Mouse (Mus musculus) urinary bladder, postnatal 10 days (tissue): ENCODE data around the gene C1qb.

ENCODE experiments used
- DNase-seq: peaks from one replicate; pipeline ENCODE4 v3.0.0; 2022; ENCODE audit warnings: low spot score

C1qb gene

GRCm38 (mm10) chr4:136886101-136886500, at the start of gene C1qb:
TSS of gene C1qb (minus strand) at chr4:136886187.
- no peak for DNase-seq

GRCm38 (mm10) chr4:136934746-136935613, 49.0 kb upstream of the C1qb start:
- DNase-seq, result no peak

GRCm38 (mm10) chr4:136930474-136930873, 44.5 kb upstream of the C1qb start:
- DNase-seq, result no peak

GRCm38 (mm10) chr4:136928928-136929327, 42.9 kb upstream of the C1qb start:
- no peak for DNase-seq

GRCm38 (mm10) chr4:136925804-136926203, 39.8 kb upstream of the C1qb start:
- DNase-seq, result no peak

GRCm38 (mm10) chr4:136924529-136924928, 38.5 kb upstream of the C1qb start:
- DNase-seq, result no peak

DNA sequence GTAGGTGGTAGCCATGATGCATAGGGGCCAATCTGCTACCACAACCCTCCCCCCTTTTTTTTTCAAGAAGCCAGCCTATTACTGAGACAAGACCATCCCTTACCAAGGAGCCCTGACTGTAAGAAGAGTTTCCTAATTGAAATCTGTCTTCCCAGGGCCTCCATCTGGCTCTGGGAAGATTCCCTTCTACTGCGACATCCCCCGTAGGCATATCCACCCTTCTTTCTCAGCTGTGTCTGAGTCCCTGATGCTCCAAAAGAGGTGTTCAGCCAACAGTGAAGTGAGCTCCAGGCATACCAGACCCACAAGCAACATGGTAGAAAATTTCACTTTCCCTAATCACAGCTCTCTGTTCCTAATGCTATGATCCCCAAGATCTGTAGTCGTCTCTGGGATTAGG, 33.5 kb upstream of the C1qb start:
- no peak for DNase-seq

DNA sequence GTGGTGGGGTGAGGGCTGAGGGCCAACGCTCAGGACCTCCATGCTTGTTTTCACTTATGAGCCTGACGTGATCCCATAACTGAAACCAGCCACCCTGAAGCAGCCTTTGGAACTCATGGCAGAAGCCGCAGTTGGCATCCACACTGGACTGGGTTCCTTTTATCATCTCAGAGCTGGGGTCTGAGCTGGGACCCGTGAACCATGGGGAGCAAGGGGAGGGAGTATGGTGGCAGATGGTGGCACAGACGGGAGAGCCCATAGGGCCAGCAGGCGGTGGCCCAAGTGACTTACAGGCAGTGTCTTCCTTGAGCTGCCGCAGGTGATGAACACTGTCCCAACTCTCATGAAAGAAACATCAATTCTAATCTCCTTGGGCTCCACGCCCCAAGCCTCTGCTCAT, 32.8 kb upstream of the C1qb start:
- no peak for DNase-seq

GRCm38 (mm10) chr4:136917165-136917524, 31.2 kb upstream of the C1qb start:
- DNase-seq, result no peak

- no peak for DNase-seq
These were observed 30.6 kb upstream of the C1qb start for GRCm38 (mm10) chr4:136916359-136917164.

- DNase-seq, result no peak
These were observed 26.9 kb upstream of the C1qb start for GRCm38 (mm10) chr4:136912841-136913240.

GRCm38 (mm10) chr4:136911804-136912203, 25.8 kb upstream of the C1qb start:
- DNase-seq, result no peak

GRCm38 (mm10) chr4:136911211-136911646, 25.2 kb upstream of the C1qb start:
- no peak for DNase-seq

- DNase-seq, result no peak
These were observed 21.8 kb upstream of the C1qb start for GRCm38 (mm10) chr4:136907809-136908208.

DNA sequence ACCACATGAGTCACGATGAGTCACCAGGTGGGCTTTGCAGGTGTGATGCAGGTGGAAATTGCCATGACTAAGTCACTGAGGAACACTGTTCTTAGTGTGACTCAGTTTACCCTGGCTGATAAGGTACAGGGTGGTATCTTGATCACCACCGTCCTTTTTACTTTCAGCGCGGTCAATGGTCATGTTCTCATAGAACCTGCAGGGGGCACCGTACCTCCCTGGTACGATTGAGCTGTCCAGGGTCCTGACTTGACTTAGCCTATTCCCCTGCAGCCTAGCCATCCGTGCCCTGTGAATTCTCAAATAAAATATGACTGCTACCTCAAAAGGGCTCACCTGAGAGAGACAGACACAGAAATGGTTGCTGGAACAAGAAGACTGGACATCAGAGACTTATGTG, 21.0 kb upstream of the C1qb start:
- DNase-seq, result no peak

DNA sequence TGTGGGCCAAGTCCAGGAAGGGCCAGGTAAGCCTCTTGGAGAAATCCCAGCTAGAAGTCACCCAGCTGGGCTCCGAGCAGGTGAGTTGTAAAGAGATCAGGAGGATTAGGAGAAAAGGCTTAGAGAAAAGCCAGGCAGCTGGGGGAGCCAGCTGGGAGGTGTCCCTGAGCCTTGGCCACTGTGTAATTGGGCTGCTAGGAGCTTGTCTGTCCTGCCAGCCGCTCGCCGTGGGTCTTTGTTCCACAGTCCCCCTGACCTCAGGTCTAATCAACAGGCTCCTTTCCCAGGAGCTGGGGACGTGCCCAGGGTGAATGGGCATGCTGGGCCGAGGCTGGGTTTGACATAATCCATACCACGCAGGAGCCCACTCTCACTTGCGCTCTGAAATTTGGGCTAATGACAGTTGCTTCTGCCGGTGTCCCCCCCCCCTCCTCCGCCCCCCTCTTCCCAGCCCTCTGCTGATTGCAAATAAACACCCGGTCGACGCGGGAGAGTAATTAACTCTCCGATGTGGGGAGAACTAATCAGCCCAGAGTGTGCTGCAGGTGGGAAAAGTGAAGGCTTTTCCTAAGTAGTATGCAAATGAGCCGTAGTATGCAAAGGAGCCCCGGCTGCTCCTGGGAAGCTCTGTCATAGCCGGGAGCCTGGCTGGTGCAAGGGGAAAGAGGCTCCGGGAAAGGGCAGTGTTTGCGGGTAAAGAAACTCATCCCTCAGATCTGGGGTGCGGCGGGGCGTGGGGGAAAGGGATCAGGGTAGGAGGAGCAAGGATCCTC, 19.0 kb upstream of the C1qb start:
- DNase-seq, result no peak

DNA sequence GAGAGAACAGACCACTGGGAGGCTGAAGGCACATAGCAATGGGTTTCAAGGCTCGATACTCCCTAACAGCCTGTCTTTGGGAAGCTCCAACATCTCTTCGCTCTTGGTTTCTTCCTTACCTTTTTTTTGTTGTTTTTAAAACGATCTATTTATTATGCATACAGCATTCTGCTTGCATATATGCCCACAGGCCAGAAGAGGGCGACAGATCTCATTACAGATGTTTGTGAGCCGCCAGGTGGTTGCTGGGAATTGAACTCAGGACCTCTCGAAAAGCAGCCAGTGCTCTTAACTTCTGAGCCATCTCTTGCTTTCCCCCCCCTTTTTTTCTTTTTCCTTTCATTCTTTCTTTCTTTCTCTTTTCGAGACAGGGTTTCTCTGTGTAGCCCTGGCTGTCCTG, 13.2 kb upstream of the C1qb start:
- DNase-seq, result no peak

DNA sequence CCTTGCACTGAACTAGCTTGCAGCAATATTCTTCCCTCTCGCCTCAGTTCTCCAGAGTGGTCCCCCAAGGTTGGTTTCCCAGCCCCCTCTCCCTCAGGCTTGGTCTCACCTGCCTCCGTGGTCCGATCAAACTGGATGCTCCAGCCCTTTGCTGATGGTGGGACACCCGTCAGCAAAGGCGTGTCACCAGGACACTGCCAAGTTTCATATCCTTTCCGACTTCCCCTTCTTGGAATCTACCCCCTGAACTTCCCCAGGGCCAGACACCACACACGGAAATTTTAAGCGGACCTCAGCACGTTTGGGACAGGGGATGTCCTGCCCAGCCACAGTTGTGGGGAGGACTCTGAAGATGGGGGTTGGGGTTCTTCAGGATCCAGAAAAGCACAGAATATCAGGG, 12.7 kb upstream of the C1qb start, which contains the start of gene C1qa:
TSS of gene C1qa (minus strand) at position 167 of the 400 bp plus-strand sequence.
- no peak for DNase-seq

GRCm38 (mm10) chr4:136898084-136898598, 12.2 kb upstream of the C1qb start:
- DNase-seq, result no peak

DNA sequence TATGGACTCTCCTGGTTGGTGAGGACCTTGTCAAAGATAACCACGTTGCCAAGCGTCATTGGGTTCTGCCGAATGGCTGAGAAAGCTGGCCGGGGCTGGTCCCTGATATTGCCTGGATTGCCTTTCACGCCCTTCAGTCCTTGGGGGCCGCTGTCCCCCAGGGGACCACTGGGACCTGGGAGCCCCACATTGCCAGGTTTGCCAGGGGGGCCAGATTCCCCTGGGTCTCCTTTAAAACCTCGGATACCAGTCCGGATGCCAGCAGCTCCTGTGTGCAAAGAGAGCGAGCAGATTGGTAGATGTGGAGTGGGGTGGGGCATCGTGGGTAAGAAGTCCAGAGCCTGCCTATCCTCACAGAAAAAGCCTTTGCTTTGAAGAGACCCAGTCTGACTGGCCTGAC, 10.5 kb upstream of the C1qb start:
- DNase-seq, result no peak

GRCm38 (mm10) chr4:136895861-136896260, 9.9 kb upstream of the C1qb start:
- DNase-seq, result no peak

DNA sequence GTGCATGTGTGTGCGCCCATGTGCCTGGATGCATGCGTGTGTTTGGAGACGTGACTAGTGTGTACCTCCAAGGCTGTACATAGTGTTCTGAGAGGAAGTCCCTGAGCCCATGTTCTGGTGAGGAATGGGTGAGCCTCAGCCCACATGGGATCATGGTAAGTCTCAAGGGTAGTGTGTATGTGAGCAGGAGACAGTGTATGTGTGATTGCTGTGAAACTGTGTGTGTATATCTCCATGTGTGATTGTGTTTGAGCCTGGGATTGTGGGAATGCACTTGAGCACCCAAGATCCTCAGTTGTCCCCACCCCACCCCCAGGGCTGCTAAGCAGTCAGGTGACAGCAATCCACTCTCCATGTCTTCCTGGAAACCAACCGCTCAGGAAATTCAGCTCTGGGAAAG, 8.8 kb upstream of the C1qb start:
- DNase-seq, result no peak
